Mouse (Mus musculus) liver, adult 2 months (tissue): ENCODE measurements around the gene Gm21974.

Experiments used
- CTCF ChIP-seq: fragments of 200-500 bp; IDR thresholded peaks from 2 replicates; pipeline ENCODE4 v1.5.1; 2011; ENCODE audit warnings: low read depth, low read length, control low read depth
- POLR2A ChIP-seq: fragments of 200-500 bp; IDR thresholded peaks from 2 replicates; pipeline ENCODE4 v1.6.1; 2011; ENCODE audit warnings: low read length, control low read depth; ENCODE audit not compliant: insufficient read depth; ENCODE audit errors: extremely low read depth

DNA sequence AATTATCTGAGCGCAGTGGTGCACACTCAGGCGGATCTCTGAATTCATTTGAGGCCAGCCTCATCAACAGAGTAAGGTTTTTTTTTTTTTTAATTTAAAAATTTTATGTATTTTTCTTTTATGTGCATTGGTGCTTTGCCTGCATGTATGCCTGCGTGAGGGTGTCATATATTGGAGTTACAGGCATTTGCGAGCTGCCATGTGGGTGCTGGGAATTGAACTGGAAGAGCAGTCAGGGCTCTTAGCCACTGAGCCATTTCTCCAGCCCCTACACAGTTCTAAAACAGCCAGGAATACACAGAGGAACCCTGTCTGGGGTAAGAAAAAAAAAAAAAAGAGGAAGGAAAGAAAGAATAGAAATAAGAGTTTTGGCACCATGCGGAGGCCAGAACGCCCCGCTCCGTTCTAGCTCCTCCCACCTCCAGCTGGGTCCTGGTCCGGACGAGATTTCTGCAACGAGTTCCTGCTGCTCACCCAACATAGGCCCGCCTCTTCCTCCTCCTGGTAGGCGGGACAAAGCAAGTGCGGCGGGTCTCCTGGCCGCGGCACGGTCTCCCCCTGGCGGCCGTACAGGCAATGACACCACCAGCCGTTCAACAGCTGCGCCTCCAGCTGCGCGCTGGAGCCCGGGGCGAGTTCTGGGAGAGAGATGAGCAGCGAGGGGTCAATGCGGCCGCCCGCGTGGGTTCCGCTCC lies 39.9 kb upstream of the Gm21974 start:
- TF ChIP-seq POLR2A = peak; percentile 72
- TF ChIP-seq CTCF = peak; percentile 91
